Mouse (Mus musculus): Measurements from ENCODE around the gene Mgmt. TPM values are rescaled to one million over a fixed set of nuclear protein-coding genes. Genes with fewer than 3 reads are reported as not detected.

Mgmt gene
- polyA plus RNA-seq, 1 experiment from 2014 or later, result 8.1 TPM

- 71% methylated on average over 5 of the region's 5 CpGs for WGBS
These were observed 159.9 kb downstream of the Mgmt start for GRCm38 (mm10) chr7:137054343-137054742.

GRCm38 (mm10) chr7:137056126-137056525 is 161.7 kb downstream of the Mgmt start:
- H3K9me3 ChIP-seq (ENCODE audit: control insufficient read depth, low read length), result peaks cover 6% of the 10 kb centered on the region; the same call in 1 of the 2 replicates
- H3K27me3 ChIP-seq (ENCODE audit: control insufficient read depth, insufficient read depth, low read length), result no peaks in the 10 kb centered on the region; the same call in 1 of the 2 replicates
- ATAC-seq (ENCODE audit: insufficient number of reproducible peaks, insufficient read depth, low FRiP score, low read depth), result no peak
- WGBS, result 43% methylated on average over 5 of the region's 5 CpGs
- no peak overlapping the region for H3K27ac ChIP-seq (replicated peaks in 1 of 2; ENCODE audit: control insufficient read depth in 1 of 2, insufficient read depth in 1 of 2, low read depth in 2 of 2, low read length in 2 of 2)
- H3K4me3 ChIP-seq (ENCODE audit: control insufficient read depth in 1 of 2, insufficient read depth in 1 of 2, low read depth in 1 of 2, low read length in 2 of 2), result no peak overlapping the region
- H3K4me1 ChIP-seq (ENCODE audit: control insufficient read depth in 2 of 2, insufficient read depth in 2 of 2, low read length in 2 of 2), result peaks cover 0 to 3% of the 10 kb centered on the region in 2 experiments; a peak in 2 of 4 replicates
- H3K9ac ChIP-seq (ENCODE audit: low read length), result no peak overlapping the region
- no peaks in the 10 kb centered on the region for H3K36me3 ChIP-seq (ENCODE audit: control insufficient read depth, insufficient read depth, low read length)
- no peak overlapping the region for H3K4me2 ChIP-seq (ENCODE audit: low read length)

More at GRCm38 (mm10) chr7:137054343-137054742, 159.9 kb downstream of the Mgmt start:
- Histone ChIP-seq H3K4me3 (ENCODE audit: control insufficient read depth in 1 of 2, insufficient read depth in 1 of 2, low read depth in 1 of 2, low read length in 2 of 2) (no peak overlapping the region), H3K27ac (replicated peaks in 1 of 2; ENCODE audit: control insufficient read depth in 1 of 2, insufficient read depth in 1 of 2, low read depth in 2 of 2, low read length in 2 of 2) (no peak overlapping the region), H3K36me3 (ENCODE audit: control insufficient read depth, insufficient read depth, low read length) (no peaks in the 10 kb centered on the region), H3K4me1 (ENCODE audit: control insufficient read depth in 2 of 2, insufficient read depth in 2 of 2, low read length in 2 of 2) (peaks cover 0 to 3% of the 10 kb centered on the region in 2 experiments; a peak in 2 of 4 replicates), H3K9me3 (ENCODE audit: control insufficient read depth, low read length) (peaks cover 6% of the 10 kb centered on the region; the same call in 1 of the 2 replicates), H3K9ac (ENCODE audit: low read length) (no peak overlapping the region), H3K4me2 (ENCODE audit: low read length) (no peak overlapping the region), H3K27me3 (ENCODE audit: control insufficient read depth, insufficient read depth, low read length) (no peaks in the 10 kb centered on the region; the same call in 1 of the 2 replicates)
- ATAC-seq (ENCODE audit: insufficient number of reproducible peaks, insufficient read depth, low FRiP score, low read depth), result no peak

DNA sequence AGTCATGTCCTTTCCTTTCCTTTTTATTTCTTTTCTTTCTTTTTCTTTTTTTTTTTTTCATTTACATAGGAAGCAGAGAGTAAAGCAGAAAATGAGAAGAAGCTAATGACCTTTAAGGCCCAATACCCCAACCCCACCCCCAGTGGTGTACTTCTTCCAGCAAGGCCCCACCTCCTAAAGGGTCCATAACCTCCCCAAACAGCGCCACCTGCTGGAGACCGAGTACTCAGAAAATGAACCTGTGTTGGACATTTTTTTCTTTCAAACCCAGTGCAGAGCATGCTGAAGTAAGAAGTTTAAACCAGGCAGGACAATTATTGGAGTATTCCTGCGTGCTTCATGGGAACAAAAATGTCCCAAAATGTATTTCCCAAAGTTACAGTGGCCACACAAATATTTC is 166.1 kb downstream of the Mgmt start:
- ATAC-seq (ENCODE audit: insufficient number of reproducible peaks, insufficient read depth, low FRiP score, low read depth), result no peak
- H3K9ac ChIP-seq (ENCODE audit: low read length), result no peak overlapping the region

GRCm38 (mm10) chr7:137061109-137061508 is 166.7 kb downstream of the Mgmt start:
- H3K36me3 ChIP-seq (ENCODE audit: control insufficient read depth, insufficient read depth, low read length), result no peaks in the 10 kb centered on the region
- WGBS, result 92% methylated on average over 6 of the region's 6 CpGs
- H3K9me3 ChIP-seq (ENCODE audit: control insufficient read depth, low read length), result no peaks in the 10 kb centered on the region
- H3K27ac ChIP-seq (replicated peaks in 1 of 2; ENCODE audit: control insufficient read depth in 1 of 2, insufficient read depth in 1 of 2, low read depth in 2 of 2, low read length in 2 of 2), result no peak overlapping the region
- H3K27me3 ChIP-seq (ENCODE audit: control insufficient read depth, insufficient read depth, low read length), result no peaks in the 10 kb centered on the region
- H3K4me2 ChIP-seq (ENCODE audit: low read length), result no peak overlapping the region
- H3K4me1 ChIP-seq (ENCODE audit: control insufficient read depth in 2 of 2, insufficient read depth in 2 of 2, low read length in 2 of 2), result peaks cover 7 to 12% of the 10 kb centered on the region in 2 experiments
- H3K9ac ChIP-seq (ENCODE audit: low read length), result no peak overlapping the region
- ATAC-seq (ENCODE audit: insufficient number of reproducible peaks, insufficient read depth, low FRiP score, low read depth), result no peak
- no peak overlapping the region for H3K4me3 ChIP-seq (ENCODE audit: control insufficient read depth in 1 of 2, insufficient read depth in 1 of 2, low read depth in 1 of 2, low read length in 2 of 2)

More for the DNA sequence above, 166.1 kb downstream of the Mgmt start:
- Histone ChIP-seq H3K27ac (replicated peaks in 1 of 2; ENCODE audit: control insufficient read depth in 1 of 2, insufficient read depth in 1 of 2, low read depth in 2 of 2, low read length in 2 of 2) (no peak overlapping the region), H3K27me3 (ENCODE audit: control insufficient read depth, insufficient read depth, low read length) (no peaks in the 10 kb centered on the region), H3K4me3 (ENCODE audit: control insufficient read depth in 1 of 2, insufficient read depth in 1 of 2, low read depth in 1 of 2, low read length in 2 of 2) (no peak overlapping the region), H3K4me1 (ENCODE audit: control insufficient read depth in 2 of 2, insufficient read depth in 2 of 2, low read length in 2 of 2) (peaks cover 4 to 8% of the 10 kb centered on the region in 2 experiments), H3K9me3 (ENCODE audit: control insufficient read depth, low read length) (no peaks in the 10 kb centered on the region), H3K4me2 (ENCODE audit: low read length) (no peak overlapping the region), H3K36me3 (ENCODE audit: control insufficient read depth, insufficient read depth, low read length) (no peaks in the 10 kb centered on the region)
- WGBS, result 40% methylated on average over 3 of the region's 3 CpGs

GRCm38 (mm10) chr7:137064255-137064654 is 169.8 kb downstream of the Mgmt start:
- 90% methylated on average over 9 of the region's 9 CpGs for WGBS
- no peaks in the 10 kb centered on the region for H3K36me3 ChIP-seq (ENCODE audit: control insufficient read depth, insufficient read depth, low read length)
- no peak overlapping the region for H3K4me2 ChIP-seq (ENCODE audit: low read length)
- no peak overlapping the region for H3K4me3 ChIP-seq (ENCODE audit: control insufficient read depth in 1 of 2, insufficient read depth in 1 of 2, low read depth in 1 of 2, low read length in 2 of 2)
- no peaks in the 10 kb centered on the region for H3K27me3 ChIP-seq (ENCODE audit: control insufficient read depth, insufficient read depth, low read length)
- no peak overlapping the region for H3K27ac ChIP-seq (replicated peaks in 1 of 2; ENCODE audit: control insufficient read depth in 1 of 2, insufficient read depth in 1 of 2, low read depth in 2 of 2, low read length in 2 of 2)
- ATAC-seq (ENCODE audit: insufficient number of reproducible peaks, insufficient read depth, low FRiP score, low read depth), result no peak
- H3K4me1 ChIP-seq (ENCODE audit: control insufficient read depth in 2 of 2, insufficient read depth in 2 of 2, low read length in 2 of 2), result peaks cover 11 to 26% of the 10 kb centered on the region in 2 experiments
- no peak overlapping the region for H3K9ac ChIP-seq (ENCODE audit: low read length)
- H3K9me3 ChIP-seq (ENCODE audit: control insufficient read depth, low read length), result no peaks in the 10 kb centered on the region

GRCm38 (mm10) chr7:137065408-137065807 is 171.0 kb downstream of the Mgmt start:
- H3K36me3 ChIP-seq (ENCODE audit: control insufficient read depth, insufficient read depth, low read length), result no peaks in the 10 kb centered on the region
- WGBS, result 40% methylated on average over 5 of the region's 5 CpGs
- peaks cover 11 to 26% of the 10 kb centered on the region in 2 experiments for H3K4me1 ChIP-seq (ENCODE audit: control insufficient read depth in 2 of 2, insufficient read depth in 2 of 2, low read length in 2 of 2)
- H3K9ac ChIP-seq (ENCODE audit: low read length), result no peak overlapping the region
- no peaks in the 10 kb centered on the region for H3K9me3 ChIP-seq (ENCODE audit: control insufficient read depth, low read length)
- H3K27me3 ChIP-seq (ENCODE audit: control insufficient read depth, insufficient read depth, low read length), result peaks cover 3% of the 10 kb centered on the region; the same call in 1 of the 2 replicates
- ATAC-seq (ENCODE audit: insufficient number of reproducible peaks, insufficient read depth, low FRiP score, low read depth), result no peak
- no peak overlapping the region for H3K27ac ChIP-seq (replicated peaks in 1 of 2; ENCODE audit: control insufficient read depth in 1 of 2, insufficient read depth in 1 of 2, low read depth in 2 of 2, low read length in 2 of 2)
- no peak overlapping the region for H3K4me2 ChIP-seq (ENCODE audit: low read length)
- no peak overlapping the region for H3K4me3 ChIP-seq (ENCODE audit: control insufficient read depth in 1 of 2, insufficient read depth in 1 of 2, low read depth in 1 of 2, low read length in 2 of 2)

DNA sequence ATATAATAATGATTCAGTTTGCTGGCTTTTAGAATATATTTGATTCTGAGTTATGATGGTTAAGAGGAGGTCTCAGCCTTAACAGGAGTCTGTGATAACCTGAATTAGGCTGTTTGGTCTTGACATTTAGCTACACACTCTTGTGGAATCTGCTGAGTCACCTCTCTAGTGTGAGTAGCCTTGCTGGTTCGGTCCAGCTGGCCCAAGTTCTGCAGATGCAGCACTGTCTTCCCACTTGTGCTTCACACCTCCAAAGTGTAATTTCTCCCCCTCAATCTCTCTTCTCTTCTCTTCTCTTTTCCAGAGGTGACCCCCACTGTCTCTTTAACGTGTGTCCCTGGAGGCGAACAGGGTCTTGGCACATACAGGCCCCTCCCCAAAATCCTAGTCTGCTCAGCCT is 171.8 kb downstream of the Mgmt start:
- H3K9ac ChIP-seq (ENCODE audit: low read length), result no peak overlapping the region
- H3K9me3 ChIP-seq (ENCODE audit: control insufficient read depth, low read length), result no peaks in the 10 kb centered on the region
- H3K4me1 ChIP-seq (ENCODE audit: control insufficient read depth in 2 of 2, insufficient read depth in 2 of 2, low read length in 2 of 2), result peaks cover 11 to 26% of the 10 kb centered on the region in 2 experiments
- peaks cover 10% of the 10 kb centered on the region; the same call in 1 of the 2 replicates for H3K27me3 ChIP-seq (ENCODE audit: control insufficient read depth, insufficient read depth, low read length)
- H3K4me3 ChIP-seq (ENCODE audit: control insufficient read depth in 1 of 2, insufficient read depth in 1 of 2, low read depth in 1 of 2, low read length in 2 of 2), result no peak overlapping the region
- WGBS, result 56% methylated on average over 3 of the region's 3 CpGs
- ATAC-seq (ENCODE audit: insufficient number of reproducible peaks, insufficient read depth, low FRiP score, low read depth), result no peak
- no peak overlapping the region for H3K27ac ChIP-seq (replicated peaks in 1 of 2; ENCODE audit: control insufficient read depth in 1 of 2, insufficient read depth in 1 of 2, low read depth in 2 of 2, low read length in 2 of 2)
- H3K36me3 ChIP-seq (ENCODE audit: control insufficient read depth, insufficient read depth, low read length), result no peaks in the 10 kb centered on the region
- H3K4me2 ChIP-seq (ENCODE audit: low read length), result no peak overlapping the region

DNA sequence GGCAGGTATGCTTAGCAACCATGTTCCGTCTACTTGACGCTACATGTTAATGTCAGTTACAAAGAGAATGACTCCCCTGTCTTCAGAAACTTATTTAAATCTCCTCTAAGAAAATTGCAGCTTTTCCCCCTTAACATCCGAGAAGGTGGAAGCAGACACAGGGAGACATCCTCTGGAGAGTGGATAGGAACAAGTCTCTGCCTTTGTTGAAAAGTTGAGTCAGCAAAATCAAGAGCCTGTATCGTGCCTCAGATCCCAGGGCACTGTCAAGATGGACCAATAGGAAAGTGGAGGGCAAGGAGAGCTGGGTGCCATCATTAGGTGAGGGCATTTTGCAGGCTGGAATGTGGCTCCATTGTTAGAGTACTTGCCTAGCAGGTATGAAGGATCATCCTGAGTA is 172.6 kb downstream of the Mgmt start:
- H3K27me3 ChIP-seq (ENCODE audit: control insufficient read depth, insufficient read depth, low read length), result peaks cover 10% of the 10 kb centered on the region; the same call in 1 of the 2 replicates
- WGBS, result 87% methylated on average over 4 of the region's 4 CpGs
- no peaks in the 10 kb centered on the region for H3K36me3 ChIP-seq (ENCODE audit: control insufficient read depth, insufficient read depth, low read length)
- no peak overlapping the region for H3K27ac ChIP-seq (replicated peaks in 1 of 2; ENCODE audit: control insufficient read depth in 1 of 2, insufficient read depth in 1 of 2, low read depth in 2 of 2, low read length in 2 of 2)
- no peak for ATAC-seq (ENCODE audit: insufficient number of reproducible peaks, insufficient read depth, low FRiP score, low read depth)
- peaks cover 11 to 26% of the 10 kb centered on the region in 2 experiments for H3K4me1 ChIP-seq (ENCODE audit: control insufficient read depth in 2 of 2, insufficient read depth in 2 of 2, low read length in 2 of 2)
- no peak overlapping the region for H3K9ac ChIP-seq (ENCODE audit: low read length)
- H3K4me2 ChIP-seq (ENCODE audit: low read length), result no peak overlapping the region
- no peaks in the 10 kb centered on the region for H3K9me3 ChIP-seq (ENCODE audit: control insufficient read depth, low read length)
- H3K4me3 ChIP-seq (ENCODE audit: control insufficient read depth in 1 of 2, insufficient read depth in 1 of 2, low read depth in 1 of 2, low read length in 2 of 2), result no peak overlapping the region
